Mouse (Mus musculus): ENCODE results near the gene Arsb. TPM values are rescaled to one million over a fixed set of nuclear protein-coding genes. Genes with fewer than 3 reads are reported as not detected.

Arsb gene
- polyA plus RNA-seq, 1 experiment from 2014 or later = 2.8 TPM

DNA sequence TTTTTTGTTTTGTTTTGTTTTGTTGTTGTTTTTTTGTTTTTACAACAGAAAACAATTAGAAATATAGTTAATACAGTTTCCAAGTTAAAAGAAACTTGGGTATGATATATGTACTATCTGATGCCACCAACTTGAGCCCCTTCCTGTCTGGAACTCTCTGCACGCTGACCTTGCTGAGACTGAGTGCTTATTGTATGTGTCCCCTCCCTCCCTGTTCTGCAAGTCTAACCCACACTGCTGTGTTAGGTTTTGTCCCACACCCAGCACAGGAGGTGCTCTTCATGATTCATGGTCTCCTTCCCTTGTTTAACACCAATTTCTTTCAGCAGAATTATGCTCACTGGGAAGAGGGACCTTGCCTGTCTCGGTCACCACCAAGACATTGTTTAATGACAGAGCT is 56.3 kb downstream of the Arsb start:
- H3K9me3 ChIP-seq (replicated peaks) = no peaks in the 10 kb centered on the region
- H3K27me3 ChIP-seq (replicated peaks) = no peaks in the 10 kb centered on the region
- ATAC-seq = no peak
- H3K9ac ChIP-seq = no peak overlapping the region
- H3K4me3 ChIP-seq = no peak overlapping the region
- no peak overlapping the region for H3K4me2 ChIP-seq
- H3K27ac ChIP-seq = no peak overlapping the region
- no peaks in the 10 kb centered on the region for H3K36me3 ChIP-seq
- 43% methylated on average over 2 of the region's 2 CpGs for WGBS (ENCODE audit: insufficient replicate concordance)
- no peaks in the 10 kb centered on the region for H3K4me1 ChIP-seq

- H3K9ac ChIP-seq = no peak overlapping the region
- H3K27me3 ChIP-seq (replicated peaks) = no peaks in the 10 kb centered on the region
- no peak overlapping the region for H3K27ac ChIP-seq
- H3K36me3 ChIP-seq = no peaks in the 10 kb centered on the region
- no peak for ATAC-seq
- H3K4me2 ChIP-seq = no peak overlapping the region
- H3K4me1 ChIP-seq = no peaks in the 10 kb centered on the region
- 36% methylated on average over 2 of the region's 2 CpGs for WGBS (ENCODE audit: insufficient replicate concordance)
- H3K9me3 ChIP-seq (replicated peaks) = no peaks in the 10 kb centered on the region
- H3K4me3 ChIP-seq = no peak overlapping the region
Measured at GRCm38 (mm10) chr13:93829565-93830293, 58.3 kb downstream of the Arsb start.

DNA sequence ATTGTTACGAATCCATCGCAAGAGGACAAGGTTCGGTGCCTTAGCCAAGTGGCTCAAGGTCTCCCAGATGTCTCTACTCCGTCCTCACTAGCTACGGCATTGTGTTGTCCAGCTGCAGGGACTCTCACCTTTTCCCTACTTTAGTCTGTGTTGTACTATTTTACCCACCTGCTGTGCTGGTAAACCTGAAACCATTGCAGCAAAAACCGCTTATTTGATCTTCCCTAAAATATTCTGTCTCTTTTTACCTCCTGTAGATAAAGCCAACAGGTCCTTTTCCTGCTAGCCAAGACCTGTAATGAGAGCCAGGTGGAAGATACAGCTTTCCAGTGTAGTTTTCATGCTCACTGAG is 58.8 kb downstream of the Arsb start:
- no peak overlapping the region for H3K9ac ChIP-seq
- no peaks in the 10 kb centered on the region for H3K27me3 ChIP-seq (replicated peaks)
- no peak overlapping the region for H3K4me2 ChIP-seq
- no peak overlapping the region for H3K27ac ChIP-seq
- WGBS (ENCODE audit: insufficient replicate concordance) = 84% methylated on average over 6 of the region's 6 CpGs
- no peak for ATAC-seq
- no peaks in the 10 kb centered on the region for H3K36me3 ChIP-seq
- H3K4me1 ChIP-seq = no peaks in the 10 kb centered on the region
- no peak overlapping the region for H3K4me3 ChIP-seq
- H3K9me3 ChIP-seq (replicated peaks) = no peaks in the 10 kb centered on the region

GRCm38 (mm10) chr13:93837481-93838225 is 66.2 kb downstream of the Arsb start:
- no peak overlapping the region for H3K9ac ChIP-seq
- no peak overlapping the region for H3K4me3 ChIP-seq
- no peaks in the 10 kb centered on the region for H3K36me3 ChIP-seq
- H3K4me1 ChIP-seq = no peaks in the 10 kb centered on the region
- ATAC-seq = no peak
- no peak overlapping the region for H3K27ac ChIP-seq
- H3K27me3 ChIP-seq (replicated peaks) = no peaks in the 10 kb centered on the region
- 73% methylated on average over 12 of the region's 12 CpGs for whole genome bisulfite sequencing (ENCODE audit: insufficient replicate concordance)
- no peak overlapping the region for H3K4me2 ChIP-seq
- no peaks in the 10 kb centered on the region for H3K9me3 ChIP-seq (replicated peaks)

DNA sequence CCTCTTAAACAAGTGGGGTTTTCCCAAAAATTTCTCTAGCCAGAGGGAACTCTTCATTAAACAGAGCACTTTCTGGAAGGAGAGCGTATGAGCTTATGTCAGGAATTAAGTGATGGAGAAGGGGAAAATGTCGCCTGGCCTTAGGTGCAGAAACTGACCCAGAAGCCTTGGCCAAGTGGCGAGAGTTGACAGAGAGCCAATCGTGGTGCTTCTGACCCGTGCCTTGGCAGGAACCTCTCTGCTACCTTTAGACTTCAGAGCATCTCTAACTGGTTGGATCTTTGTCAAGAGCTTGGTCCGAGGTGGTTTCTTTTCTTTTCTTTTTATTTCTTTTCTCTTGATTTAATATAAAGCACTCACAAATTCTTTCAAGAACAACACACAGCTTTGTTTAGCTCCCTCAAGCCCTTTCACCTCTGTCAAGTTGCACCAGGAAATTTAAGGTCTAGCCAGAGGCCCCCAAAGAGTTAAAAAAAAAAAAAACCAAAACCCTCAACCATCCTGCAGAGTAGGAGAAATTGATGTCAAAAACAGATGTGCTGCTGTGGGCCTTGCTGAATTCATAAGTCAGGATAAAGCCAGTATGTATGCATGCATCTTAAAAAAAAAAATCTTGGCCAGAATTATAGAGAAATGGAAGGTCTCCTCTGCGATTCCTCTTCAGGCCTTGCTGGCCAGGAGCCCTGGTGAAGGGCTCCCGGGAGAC is 67.2 kb downstream of the Arsb start:
- H3K4me3 ChIP-seq = no peak overlapping the region
- no peaks in the 10 kb centered on the region for H3K4me1 ChIP-seq
- no peaks in the 10 kb centered on the region for H3K36me3 ChIP-seq
- no peaks in the 10 kb centered on the region; the same call in 1 of the 2 replicates for H3K9me3 ChIP-seq (replicated peaks)
- no peaks in the 10 kb centered on the region for H3K27me3 ChIP-seq (replicated peaks)
- H3K27ac ChIP-seq = no peak overlapping the region
- H3K9ac ChIP-seq = no peak overlapping the region
- ATAC-seq = no peak
- H3K4me2 ChIP-seq = no peak overlapping the region
- 73% methylated on average over 8 of the region's 8 CpGs for WGBS (ENCODE audit: insufficient replicate concordance)

DNA sequence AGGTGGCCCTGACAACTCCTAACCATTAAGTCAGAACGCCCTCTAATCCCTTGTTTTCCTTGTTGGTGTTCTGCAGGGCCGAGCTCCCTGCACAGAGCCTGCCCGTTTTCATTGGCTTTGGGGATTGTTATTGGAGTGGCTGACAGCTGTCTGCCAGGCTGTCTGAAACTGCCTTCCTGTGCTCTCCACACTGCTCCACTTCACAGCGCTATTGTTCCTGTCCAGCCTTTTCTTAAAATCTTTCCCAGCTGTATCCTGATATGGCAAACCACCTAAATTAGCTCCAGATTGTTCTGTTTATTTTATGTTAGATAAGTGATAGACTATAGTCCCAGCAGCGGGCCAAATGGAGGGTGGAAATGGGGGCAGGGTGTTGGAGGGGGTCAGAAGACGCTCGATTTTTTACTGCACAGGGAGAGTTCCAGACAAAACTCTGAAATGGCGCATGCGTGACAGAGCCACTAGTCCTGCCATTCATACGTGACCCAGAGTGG is 67.8 kb downstream of the Arsb start:
- Histone ChIP-seq H3K4me1 (no peaks in the 10 kb centered on the region), H3K9ac (no peak overlapping the region), H3K36me3 (no peaks in the 10 kb centered on the region), H3K27ac (no peak overlapping the region), H3K4me3 (no peak overlapping the region), H3K27me3 (replicated peaks) (no peaks in the 10 kb centered on the region), H3K9me3 (replicated peaks) (no peaks in the 10 kb centered on the region; the same call in 1 of the 2 replicates), H3K4me2 (no peak overlapping the region)
- WGBS (ENCODE audit: insufficient replicate concordance) = 50% methylated on average over 10 of the region's 10 CpGs
- ATAC-seq = no peak

DNA sequence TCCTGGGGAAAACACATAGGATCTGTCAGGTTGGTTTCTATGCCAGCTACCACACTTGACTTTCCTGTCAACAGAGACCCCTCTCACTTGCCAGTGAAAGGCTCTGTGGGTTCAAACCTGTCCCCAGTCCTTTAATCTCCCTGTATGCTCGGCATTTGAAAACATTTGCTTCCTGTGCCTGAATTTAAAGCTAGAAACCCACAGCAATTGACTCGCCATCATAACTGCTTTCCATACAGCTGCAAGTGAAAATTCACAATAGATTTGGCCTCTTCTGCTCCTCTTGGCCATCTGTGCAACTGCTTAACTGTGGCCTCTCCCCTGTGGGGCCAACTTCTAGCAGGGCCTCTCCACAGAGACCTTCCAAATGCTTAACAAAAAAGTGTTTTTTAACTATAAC is 68.3 kb downstream of the Arsb start:
- Histone ChIP-seq H3K4me3 (no peak overlapping the region), H3K4me2 (no peak overlapping the region), H3K9ac (no peak overlapping the region), H3K36me3 (no peaks in the 10 kb centered on the region), H3K4me1 (no peaks in the 10 kb centered on the region), H3K9me3 (replicated peaks) (no peaks in the 10 kb centered on the region; the same call in 1 of the 2 replicates), H3K27me3 (replicated peaks) (no peaks in the 10 kb centered on the region), H3K27ac (no peak overlapping the region)
- WGBS (ENCODE audit: insufficient replicate concordance) = 53% methylated on average over 2 of the region's 2 CpGs
- ATAC-seq = no peak

DNA sequence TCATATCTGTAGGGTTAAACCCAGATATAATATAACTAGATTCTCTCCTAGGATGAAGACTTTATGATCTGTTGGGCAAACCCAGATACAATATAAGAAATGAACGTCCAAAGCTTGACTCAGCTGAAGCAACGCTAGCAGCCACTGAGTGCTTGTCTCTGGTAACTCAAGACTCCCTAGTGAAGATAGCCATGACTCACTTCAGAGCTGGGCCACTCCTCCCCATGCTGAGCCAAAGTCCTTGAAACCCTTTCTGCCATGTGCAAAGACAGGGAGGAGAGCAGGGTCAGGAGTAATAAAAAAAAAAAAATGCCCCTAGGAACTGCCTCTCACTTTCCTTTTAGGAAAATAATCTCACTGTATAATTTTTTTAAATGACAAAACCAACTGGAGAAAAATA is 68.7 kb downstream of the Arsb start:
- Histone ChIP-seq H3K9me3 (replicated peaks) (no peaks in the 10 kb centered on the region; the same call in 1 of the 2 replicates), H3K4me3 (no peak overlapping the region), H3K4me2 (no peak overlapping the region), H3K9ac (no peak overlapping the region), H3K27me3 (replicated peaks) (no peaks in the 10 kb centered on the region), H3K27ac (no peak overlapping the region), H3K36me3 (no peaks in the 10 kb centered on the region), H3K4me1 (no peaks in the 10 kb centered on the region)
- ATAC-seq = no peak
- 68% methylated on average over 2 of the region's 2 CpGs for WGBS (ENCODE audit: insufficient replicate concordance)

DNA sequence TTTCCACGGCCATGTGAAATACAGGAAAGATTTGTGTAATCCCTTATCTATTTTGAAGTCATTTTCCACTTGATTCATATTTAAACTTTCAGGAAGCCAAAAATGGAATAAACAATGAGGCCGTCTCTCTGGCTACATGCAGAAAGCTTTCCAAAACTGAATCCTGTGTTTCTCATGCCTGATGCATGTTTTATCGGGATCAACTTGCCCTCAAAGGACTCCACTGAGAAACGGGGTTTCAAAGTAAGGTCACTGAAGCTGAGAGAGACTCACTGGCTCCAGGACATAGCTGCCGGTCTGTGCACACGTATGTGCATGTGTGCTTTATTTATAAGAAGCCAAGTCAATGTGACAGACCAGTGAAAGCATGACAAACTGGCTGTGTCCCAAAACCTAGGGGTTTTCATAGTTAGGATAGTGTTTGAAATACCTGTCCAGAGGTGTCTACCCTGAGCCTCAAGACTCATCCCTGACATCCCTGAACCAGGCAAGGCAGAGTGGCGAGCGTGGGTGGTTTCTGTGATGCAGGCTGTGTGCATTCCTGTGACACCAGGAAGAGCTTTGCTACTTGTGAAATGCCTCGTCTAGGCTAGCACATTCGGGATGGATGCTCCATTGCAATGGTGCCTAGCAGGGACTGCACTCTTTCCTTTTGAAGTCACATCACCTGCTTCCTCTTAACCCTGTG is 75.5 kb downstream of the Arsb start:
- Histone ChIP-seq H3K9me3 (replicated peaks) (no peaks in the 10 kb centered on the region; the same call in 1 of the 2 replicates), H3K27me3 (replicated peaks) (no peaks in the 10 kb centered on the region), H3K9ac (no peak overlapping the region), H3K4me1 (peaks cover under 1% of the 10 kb centered on the region; the same call in 1 of the 2 replicates), H3K27ac (no peak overlapping the region), H3K36me3 (no peaks in the 10 kb centered on the region), H3K4me2 (no peak overlapping the region), H3K4me3 (no peak overlapping the region)
- ATAC-seq = no peak
- 57% methylated on average over 10 of the region's 10 CpGs for WGBS (ENCODE audit: insufficient replicate concordance)

DNA sequence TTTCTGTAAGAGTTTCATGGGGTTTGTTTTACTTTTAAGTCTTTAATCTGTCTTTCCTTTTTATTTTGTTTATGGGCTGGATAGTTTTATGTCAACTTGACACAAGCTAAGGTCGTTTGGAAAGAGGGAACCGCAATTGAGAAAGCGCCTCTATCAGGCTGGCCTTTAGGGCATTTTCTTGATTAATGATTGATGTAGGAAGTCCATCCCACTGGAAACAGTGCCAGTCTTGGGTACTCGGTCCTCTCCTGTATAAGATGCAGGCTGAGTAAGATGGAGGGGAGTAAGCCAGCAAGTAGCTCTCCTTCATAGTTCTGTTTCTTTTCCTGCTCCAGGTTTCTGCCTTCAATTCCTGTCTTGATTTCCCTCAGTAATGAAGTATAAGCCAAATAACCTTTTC is 76.2 kb downstream of the Arsb start:
- Histone ChIP-seq H3K27ac (no peak overlapping the region), H3K4me2 (no peak overlapping the region), H3K9me3 (replicated peaks) (no peaks in the 10 kb centered on the region; the same call in 1 of the 2 replicates), H3K9ac (no peak overlapping the region), H3K4me3 (no peak overlapping the region), H3K4me1 (peaks cover 6% of the 10 kb centered on the region; the same call in 1 of the 2 replicates), H3K36me3 (no peaks in the 10 kb centered on the region), H3K27me3 (replicated peaks) (no peaks in the 10 kb centered on the region)
- WGBS (ENCODE audit: insufficient replicate concordance) = 53% methylated on average over 4 of the region's 4 CpGs
- ATAC-seq = no peak

DNA sequence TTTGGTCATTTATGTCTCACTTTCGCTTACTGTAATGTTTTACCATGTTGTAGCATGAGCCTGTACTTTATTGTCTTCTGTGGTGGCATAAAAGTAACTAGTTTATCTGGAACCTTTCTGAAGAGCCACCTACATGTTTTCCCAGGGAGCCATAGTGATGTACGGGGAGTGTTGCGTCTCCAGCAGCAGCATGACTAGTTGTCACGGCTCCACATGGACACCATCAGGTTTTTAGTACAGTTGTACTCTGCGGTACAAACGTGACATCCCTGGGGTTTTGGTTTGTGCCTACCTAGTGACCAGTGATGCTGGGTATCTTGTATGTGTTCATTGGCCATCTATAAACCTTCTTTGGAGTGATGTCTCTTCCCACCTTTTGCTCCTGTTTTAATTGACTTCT is 77.2 kb downstream of the Arsb start:
- Histone ChIP-seq H3K4me3 (no peak overlapping the region), H3K9ac (no peak overlapping the region), H3K27me3 (replicated peaks) (no peaks in the 10 kb centered on the region), H3K4me2 (no peak overlapping the region), H3K9me3 (replicated peaks) (no peaks in the 10 kb centered on the region), H3K4me1 (peaks cover 6% of the 10 kb centered on the region; the same call in 1 of the 2 replicates), H3K36me3 (no peaks in the 10 kb centered on the region), H3K27ac (no peak overlapping the region)
- 73% methylated on average over 6 of the region's 6 CpGs for WGBS (ENCODE audit: insufficient replicate concordance)
- no peak for ATAC-seq

Measured in liver, embryonic 12.5 days (tissue).